Mouse (Mus musculus) splenic B cell, adult 2 months (primary cell): ENCODE results near the gene Eif3f.
A peak's percentile ranks its signal among the peaks of the same experiment; 100 is the strongest.

Source experiments
- DNase-seq: peaks from one replicate; pipeline ENCODE4 v3.0.0-alpha.2; 2011; ENCODE audit warnings: low read depth, low spot score
- H3K27me3 ChIP-seq: 2 replicates; pipeline ENCODE4 v1.6.1; 2012; ENCODE audit warnings: mild to moderate bottlenecking, low read length, moderate library complexity, mixed read lengths; ENCODE audit not compliant: control insufficient read depth, poor library complexity, insufficient read depth, severe bottlenecking
- H3K36me3 ChIP-seq: 2 replicates; pipeline ENCODE4 v1.6.1; 2012; ENCODE audit warnings: mild to moderate bottlenecking, low read length, moderate library complexity, mixed read lengths; ENCODE audit not compliant: control insufficient read depth, poor library complexity, insufficient read depth, severe bottlenecking

The Eif3f gene

GRCm38 (mm10) chr7:108950312-108950761, 16.1 kb downstream of the Eif3f start, which contains the start of gene Tub:
TSS of gene Tub (plus strand) at chr7:108950338.
- no peaks in the 10 kb centered on the region for H3K27me3 ChIP-seq
- DNase-seq, result peak; percentile 85
- H3K36me3 ChIP-seq, result no peaks in the 10 kb centered on the region

- DNase-seq, result no peak
- no peaks in the 10 kb centered on the region for H3K27me3 ChIP-seq
- no peaks in the 10 kb centered on the region for H3K36me3 ChIP-seq
These were observed 16.6 kb downstream of the Eif3f start for GRCm38 (mm10) chr7:108950762-108951331.

GRCm38 (mm10) chr7:108952801-108953200, 18.6 kb downstream of the Eif3f start:
- no peaks in the 10 kb centered on the region for H3K36me3 ChIP-seq
- peak; percentile 58 for DNase-seq
- no peaks in the 10 kb centered on the region for H3K27me3 ChIP-seq

GRCm38 (mm10) chr7:108954185-108954584, 20.0 kb downstream of the Eif3f start:
- DNase-seq, result peak; percentile 71
- no peaks in the 10 kb centered on the region for H3K27me3 ChIP-seq

GRCm38 (mm10) chr7:108957734-108958133, 23.5 kb downstream of the Eif3f start:
- H3K27me3 ChIP-seq, result no peaks in the 10 kb centered on the region
- DNase-seq, result no peak
- H3K36me3 ChIP-seq, result no peaks in the 10 kb centered on the region

More at GRCm38 (mm10) chr7:108954185-108954584, 20.0 kb downstream of the Eif3f start:
- no peaks in the 10 kb centered on the region for H3K36me3 ChIP-seq

GRCm38 (mm10) chr7:108965968-108966367, 31.8 kb downstream of the Eif3f start:
- DNase-seq, result peak; percentile 25
- H3K27me3 ChIP-seq, result no peaks in the 10 kb centered on the region

GRCm38 (mm10) chr7:108966742-108967362, 32.6 kb downstream of the Eif3f start:
- no peaks in the 10 kb centered on the region for H3K36me3 ChIP-seq
- no peaks in the 10 kb centered on the region for H3K27me3 ChIP-seq
- DNase-seq, result peak; percentile 63

More at GRCm38 (mm10) chr7:108965968-108966367, 31.8 kb downstream of the Eif3f start:
- H3K36me3 ChIP-seq, result no peaks in the 10 kb centered on the region

- DNase-seq, result no peak
- Histone ChIP-seq H3K36me3 (no peaks in the 10 kb centered on the region), H3K27me3 (no peaks in the 10 kb centered on the region)
These were observed 34.0 kb downstream of the Eif3f start for GRCm38 (mm10) chr7:108968201-108968600.

GRCm38 (mm10) chr7:108972273-108972672, 38.1 kb downstream of the Eif3f start:
- H3K27me3 ChIP-seq, result no peaks in the 10 kb centered on the region
- DNase-seq, result no peak
- no peaks in the 10 kb centered on the region for H3K36me3 ChIP-seq

- no peak for DNase-seq
- no peaks in the 10 kb centered on the region for H3K27me3 ChIP-seq
- H3K36me3 ChIP-seq, result no peaks in the 10 kb centered on the region
These were observed 51.9 kb downstream of the Eif3f start for GRCm38 (mm10) chr7:108985934-108986708.

- Histone ChIP-seq H3K36me3 (no peaks in the 10 kb centered on the region), H3K27me3 (no peaks in the 10 kb centered on the region)
- DNase-seq, result no peak
These were observed 57.0 kb downstream of the Eif3f start for GRCm38 (mm10) chr7:108991207-108991606.
